Mouse (Mus musculus) skeletal muscle tissue, adult 2 months (tissue): ENCODE measurements at regions not wholly inside any gene's neighbourhood (a gene's known extent, or its start where the extent isn't known, plus 50 kb on each side); places are given as distances from the start of the nearest gene placed in this dataset.

Experiments used
- DNase-seq: peaks from one replicate; pipeline ENCODE4 v3.0.0-alpha.2; 2012; ENCODE audit warnings: low read depth, low spot score

GRCm38 (mm10) chr2:21908813-21909480 is 318.4 kb upstream of the Myo3a start:
- no peak for DNase-seq

GRCm38 (mm10) chr2:21909481-21909966 is 317.8 kb upstream of the Myo3a start:
- peak; percentile 54 for DNase-seq

DNA sequence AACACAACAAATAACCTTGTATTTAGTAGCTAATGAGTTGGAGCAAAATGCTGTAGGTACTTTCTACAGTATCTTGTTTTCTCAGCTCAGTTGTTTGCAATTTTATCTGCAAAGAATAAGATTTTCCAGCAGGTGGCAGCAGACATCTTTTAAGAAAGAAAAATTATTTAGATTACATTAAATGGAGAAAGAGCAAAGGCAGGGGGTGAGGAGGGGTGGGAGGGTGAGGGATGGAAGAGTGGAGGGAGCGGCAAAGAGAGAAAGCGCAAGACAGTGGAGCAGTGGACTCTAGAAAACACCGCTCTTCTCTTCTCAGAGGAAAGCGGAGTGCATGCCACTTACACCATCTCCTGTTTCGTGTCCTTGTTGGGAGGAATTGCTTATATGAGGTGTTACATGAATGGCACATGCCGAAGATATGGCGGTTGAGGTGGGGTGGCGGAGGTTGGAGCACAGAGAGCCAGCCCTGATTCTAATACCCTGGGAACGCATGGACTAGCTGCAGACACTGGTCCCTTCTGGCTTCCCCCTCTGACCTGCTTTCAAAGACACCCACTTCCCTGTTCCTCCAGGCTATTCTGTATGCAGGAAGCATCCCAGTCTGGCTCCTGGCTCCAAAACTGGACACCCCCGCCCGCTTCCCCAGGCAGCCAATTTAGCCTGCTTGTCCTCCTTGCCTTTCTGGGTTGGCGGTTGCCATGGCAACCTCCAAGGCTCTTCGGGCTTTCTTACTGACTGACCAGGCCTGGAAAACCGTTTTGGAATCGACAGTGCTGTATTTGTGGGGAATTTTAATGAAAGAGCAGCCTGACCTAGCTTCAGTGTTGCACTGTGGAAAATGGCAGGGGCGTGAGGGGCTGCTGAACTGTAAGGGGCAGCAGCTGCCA is 309.3 kb upstream of the Myo3a start:
- DNase-seq = peak; percentile 54

DNA sequence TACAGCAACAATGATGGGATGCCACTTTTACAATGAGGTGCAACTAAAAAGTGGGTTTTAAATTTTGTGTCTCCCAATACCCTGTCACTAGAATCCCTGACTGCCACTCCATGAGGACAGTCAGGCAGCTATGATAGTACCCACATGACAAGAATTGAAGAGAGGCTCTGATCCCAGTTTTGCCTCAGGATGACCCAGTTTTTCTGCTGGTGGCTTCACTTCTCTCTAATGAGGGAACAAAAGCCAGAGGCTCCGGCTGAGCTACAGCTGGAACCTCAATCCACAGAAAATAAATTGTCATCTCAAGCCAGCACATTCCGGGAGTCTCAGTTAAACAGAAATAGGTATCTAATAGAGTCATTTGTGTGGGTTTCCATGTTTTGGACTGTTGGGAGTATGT is 308.2 kb upstream of the Myo3a start:
- DNase-seq = no peak

- DNase-seq = no peak
These were observed 299.6 kb upstream of the Myo3a start for GRCm38 (mm10) chr2:21927656-21928055.

- DNase-seq = no peak
These were observed 287.3 kb upstream of the Myo3a start for GRCm38 (mm10) chr2:21939993-21940392.

GRCm38 (mm10) chr2:21940797-21941487 is 286.4 kb upstream of the Myo3a start:
- DNase-seq = no peak

- DNase-seq = no peak
These were observed 285.8 kb upstream of the Myo3a start for GRCm38 (mm10) chr2:21941488-21942000.

DNA sequence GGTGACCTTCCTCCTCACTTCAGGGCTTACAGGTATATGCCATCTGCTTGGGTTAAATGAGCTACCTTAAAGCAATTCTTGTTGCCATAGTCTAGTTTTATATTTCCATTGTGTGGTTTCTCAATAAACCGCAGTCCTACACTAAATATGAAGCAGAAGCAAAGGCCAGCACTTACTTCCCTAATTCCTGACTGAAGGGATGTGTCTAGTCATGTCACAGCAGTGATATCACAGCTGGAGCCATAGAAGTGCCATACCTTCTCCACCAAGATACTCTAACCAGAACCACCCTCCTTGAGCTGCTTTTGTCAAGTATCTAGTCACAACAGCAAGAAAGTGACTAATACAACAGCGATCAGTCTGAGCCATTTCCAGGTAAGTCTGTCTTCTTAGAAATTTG is 283.6 kb upstream of the Myo3a start:
- no peak for DNase-seq

DNA sequence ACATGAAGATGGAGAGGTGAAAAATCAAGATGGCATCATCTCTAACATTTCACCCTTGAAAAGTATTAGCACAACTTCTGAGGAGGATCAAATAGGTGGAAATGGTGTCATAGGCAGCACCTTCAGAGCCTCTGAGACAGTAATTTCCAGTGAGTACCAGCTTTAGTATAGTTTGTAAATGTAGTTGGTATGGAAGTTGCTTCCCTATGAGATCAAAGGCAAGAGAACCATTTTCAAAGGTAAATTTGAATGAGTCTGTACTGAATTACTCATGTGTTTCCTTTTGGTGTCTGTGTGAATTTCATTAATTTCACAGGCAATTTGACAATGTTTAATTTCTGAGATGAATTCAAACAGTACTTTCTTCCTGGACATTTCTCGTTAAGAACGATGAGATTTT is 280.8 kb upstream of the Myo3a start:
- DNase-seq = no peak

DNA sequence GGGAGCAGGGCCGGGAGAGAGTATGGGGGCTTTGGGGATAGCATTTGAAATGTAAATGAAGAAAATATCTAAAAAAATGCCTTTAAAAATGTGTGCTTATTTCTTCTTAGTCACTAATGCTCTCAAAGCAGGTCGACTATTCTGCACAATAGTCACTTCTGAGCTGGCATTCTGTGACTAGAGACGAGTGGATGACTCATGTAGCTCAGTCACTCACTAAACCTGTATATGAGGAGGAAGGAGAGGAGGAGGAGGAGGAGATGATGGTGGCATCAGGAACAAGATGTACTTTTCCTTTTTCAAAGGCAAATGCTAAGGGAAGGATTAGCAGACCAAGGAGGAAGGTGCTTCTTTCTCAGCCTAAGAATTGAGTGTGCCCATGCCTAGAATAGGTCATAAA is 276.0 kb upstream of the Myo3a start:
- DNase-seq = no peak

DNA sequence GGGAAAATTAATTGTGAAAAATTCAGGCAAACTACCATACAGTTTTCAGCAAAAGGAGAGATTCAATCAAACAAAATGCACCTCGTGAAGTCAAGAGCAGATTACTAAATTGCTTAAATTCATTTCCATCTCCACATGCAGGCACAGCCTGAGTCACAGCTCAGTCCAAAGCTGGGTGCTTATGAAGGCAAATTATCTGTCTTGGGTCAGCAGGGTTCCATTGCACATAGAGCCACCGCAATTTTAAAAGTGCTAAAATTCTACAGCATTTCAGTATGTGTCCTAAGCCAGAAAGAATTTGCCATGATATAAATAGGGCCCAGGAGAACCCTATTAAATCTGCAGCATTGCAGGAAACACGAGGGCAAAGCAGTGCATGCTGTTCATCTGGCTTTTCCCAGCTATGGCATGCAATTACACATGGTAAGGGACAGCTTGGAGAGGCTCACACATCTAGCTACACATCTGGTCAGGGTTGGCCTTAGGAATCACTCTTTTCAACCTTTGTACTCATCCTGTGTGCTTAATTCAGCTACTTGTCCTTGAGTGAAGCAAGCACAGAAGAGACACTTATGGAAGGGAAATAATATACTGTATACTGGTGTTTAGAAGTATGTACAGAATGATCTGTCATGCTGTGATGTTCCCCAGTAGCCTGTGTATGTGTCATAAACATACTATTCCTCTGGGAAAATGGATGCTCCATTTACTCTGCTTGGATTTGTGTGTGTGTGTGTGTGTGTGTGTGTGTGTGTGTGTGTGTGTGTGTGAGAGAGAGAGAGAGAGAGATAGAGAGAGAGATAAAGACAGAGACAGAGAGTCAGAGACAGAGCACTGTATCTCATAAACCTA is 271.0 kb upstream of the Myo3a start:
- DNase-seq = no peak

GRCm38 (mm10) chr2:21958365-21958764 is 268.9 kb upstream of the Myo3a start:
- peak; percentile 7 for DNase-seq

- DNase-seq = no peak
These were observed 268.5 kb upstream of the Myo3a start for GRCm38 (mm10) chr2:21958802-21959201.

GRCm38 (mm10) chr2:21963343-21964026 is 263.8 kb upstream of the Myo3a start:
- no peak for DNase-seq

- DNase-seq = no peak
These were observed 263.2 kb upstream of the Myo3a start for GRCm38 (mm10) chr2:21964027-21964605.

DNA sequence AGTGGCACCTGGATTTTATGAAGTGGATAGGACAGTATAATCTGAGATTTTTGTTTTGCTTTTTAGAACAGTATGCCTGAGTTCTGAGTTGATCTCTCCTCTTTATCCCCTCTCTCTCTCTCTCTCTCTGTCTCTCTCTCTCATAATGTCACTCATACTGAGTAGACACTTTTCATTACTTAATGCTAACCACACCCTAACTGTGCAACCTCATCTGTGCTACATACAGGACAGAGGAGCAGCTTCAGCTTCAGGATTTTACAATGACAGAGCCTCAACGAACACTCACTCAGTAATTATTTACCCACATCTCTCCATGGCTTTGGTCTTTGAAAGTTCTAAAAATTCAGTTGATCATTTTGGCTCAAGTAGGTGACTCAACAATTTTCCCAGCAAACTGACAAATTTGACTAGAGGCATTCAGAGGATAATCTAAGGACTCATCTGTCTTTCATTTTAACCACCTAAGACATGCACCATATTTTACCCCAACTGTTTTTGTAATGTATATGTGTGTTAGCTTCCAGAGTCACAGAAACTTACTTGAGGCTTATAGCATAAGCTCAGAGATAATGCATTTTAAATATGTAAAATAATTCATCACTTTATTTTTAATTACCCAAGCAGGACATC is 256.4 kb upstream of the Myo3a start:
- DNase-seq = no peak

GRCm38 (mm10) chr2:21974599-21974998 is 252.7 kb upstream of the Myo3a start:
- DNase-seq = no peak

DNA sequence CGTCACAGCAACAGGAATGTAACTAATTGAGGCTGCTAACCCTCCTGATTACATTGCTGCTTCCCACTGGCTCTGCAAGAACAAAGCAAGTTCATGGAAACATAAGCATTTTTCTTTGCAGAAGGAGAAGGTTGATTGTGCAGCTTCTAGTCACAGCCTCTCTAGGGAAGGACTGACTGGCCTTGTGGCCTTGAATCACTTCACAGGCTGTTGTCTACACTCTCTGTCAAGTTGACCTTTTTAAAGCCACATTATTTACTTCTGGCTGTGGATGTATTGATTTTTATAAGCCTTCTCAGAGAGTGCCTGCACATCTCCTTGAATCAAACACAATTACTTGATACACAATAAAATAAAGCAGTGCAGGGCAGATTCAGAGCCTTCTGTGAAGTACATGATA is 251.8 kb upstream of the Myo3a start:
- no peak for DNase-seq

- no peak for DNase-seq
These were observed 251.0 kb upstream of the Myo3a start for GRCm38 (mm10) chr2:21976337-21976736.
